Mouse (Mus musculus): Measurements from ENCODE around the gene Desi1.

- no peak for TF ChIP-seq CTCF (IDR thresholded peaks at IDR 0.05; ENCODE audit: low read depth, low read length)
- TF ChIP-seq POLR2A (IDR thresholded peaks at IDR 0.05; ENCODE audit: borderline replicate concordance, low read depth, low read length) = no peak
These were observed 25.1 kb upstream of the Desi1 start, which contains the start of gene 4930407I10Rik for GRCm38 (mm10) chr15:82058719-82059201.

All from bone marrow macrophage, adult 2 months (primary cell).